Mouse (Mus musculus) myocyte (in vitro differentiated cells): Measurements from ENCODE around the gene Olfr365.

Experiments
- CEBPB ChIP-seq: IDR thresholded peaks from 2 replicates; pipeline ENCODE4 v1.6.1; 2011; ENCODE audit warnings: mild to moderate bottlenecking, moderate library complexity; ENCODE audit not compliant: poor library complexity, insufficient read depth, severe bottlenecking
- E2F4 ChIP-seq: IDR thresholded peaks from one replicate; pipeline ENCODE4 v1.6.1; 2011; ENCODE audit warnings: mild to moderate bottlenecking, control low read depth, moderate library complexity; ENCODE audit not compliant: insufficient read depth
- MAX ChIP-seq: IDR thresholded peaks from one replicate; pipeline ENCODE4 v1.6.1; 2011; ENCODE audit warnings: low read depth, mild to moderate bottlenecking, control low read depth
- MYOG ChIP-seq, 3 experiments: IDR thresholded peaks; one replicate each; pipeline ENCODE4 v1.6.1; 2011; ENCODE audit warnings: control low read depth in 2 of 3, low read depth in 2 of 3, mild to moderate bottlenecking in 2 of 3; ENCODE audit not compliant: insufficient read length in 2 of 3, control insufficient read depth in 1 of 3, insufficient read depth in 1 of 3
- POLR2A ChIP-seq: IDR thresholded peaks from one replicate; pipeline ENCODE4 v1.6.1; 2011; ENCODE audit warnings: low read depth, mild to moderate bottlenecking, control low read depth, moderate library complexity; ENCODE audit not compliant: insufficient read length
- POLR2AphosphoS2 ChIP-seq: IDR thresholded peaks from one replicate; pipeline ENCODE4 v1.6.1; 2011; ENCODE audit warnings: low read depth, control low read depth; ENCODE audit not compliant: insufficient read length
- REST ChIP-seq: IDR thresholded peaks from one replicate; pipeline ENCODE4 v1.6.1; 2011; ENCODE audit warnings: mild to moderate bottlenecking, control low read depth, moderate library complexity; ENCODE audit not compliant: insufficient read depth, insufficient read length
- TCF12 ChIP-seq: IDR thresholded peaks from one replicate; pipeline ENCODE4 v1.6.1; 2011; ENCODE audit warnings: mild to moderate bottlenecking, control low read depth; ENCODE audit not compliant: poor library complexity, insufficient read depth, severe bottlenecking
- TCF3 ChIP-seq: IDR thresholded peaks from one replicate; pipeline ENCODE4 v1.6.1; 2011; ENCODE audit warnings: low read depth, control low read depth; ENCODE audit not compliant: insufficient read length
- USF1 ChIP-seq: IDR thresholded peaks from one replicate; pipeline ENCODE4 v1.6.1; 2011; ENCODE audit warnings: low read depth, mild to moderate bottlenecking, control low read depth, moderate library complexity

- TF ChIP-seq CEBPB (no peak), POLR2A (no peak), TCF12 (no peak), USF1 (no peak), MYOG (IDR thresholded peaks at IDR 0.05; ENCODE audit: control insufficient read depth in 1 of 3, insufficient read depth in 1 of 3, insufficient read length in 2 of 3, low read depth in 2 of 3) (no peak), TCF3 (no peak), E2F4 (no peak), POLR2AphosphoS2 (no peak), MAX (no peak), REST (no peak)
Measured at GRCm38 (mm10) chr2:37211274-37211673, 23.3 kb downstream of the Olfr365 start, which contains the start of gene Olfr366.
